Mouse (Mus musculus) forebrain, embryonic 12.5 days (tissue): ENCODE data around the gene Pgpep1l. TPM values are rescaled to one million over a fixed set of nuclear protein-coding genes. Genes with fewer than 3 reads are reported as not detected.
"Not testable (repeated sequence)": the region's sequence is repeated elsewhere in the genome, so short reads cannot be mapped to it uniquely, and the experiment has no call there.

Source experiments
- ATAC-seq: fragments of 200-750 bp; cut with Nextera tagmentation; 2 replicates; pipeline ENCODE4 v1.8.0; 2017; ENCODE audit warnings: moderate TSS enrichment; ENCODE audit not compliant: low FRiP score
- H3K27ac ChIP-seq: fragments of 300-500 bp; sonication (generic); 2 replicates; pipeline ENCODE4 v1.5.1; 2016; ENCODE audit warnings: mild to moderate bottlenecking
- H3K27me3 ChIP-seq: fragments of 300-500 bp; sonication (generic); 2 replicates; pipeline ENCODE4 v1.6.1; 2016; ENCODE audit warnings: mild to moderate bottlenecking
- H3K36me3 ChIP-seq: fragments of 300-500 bp; sonication (generic); replicated peaks from 2 replicates; pipeline ENCODE4 v1.6.1; 2016; ENCODE audit warnings: mild to moderate bottlenecking
- H3K4me1 ChIP-seq: fragments of 300-500 bp; sonication (generic); 2 replicates; pipeline ENCODE4 v1.6.1; 2016
- H3K4me2 ChIP-seq: fragments of 300-500 bp; sonication (generic); 2 replicates; pipeline ENCODE4 v1.6.1; 2016; ENCODE audit warnings: mild to moderate bottlenecking, moderate library complexity
- H3K4me3 ChIP-seq: fragments of 300-500 bp; sonication (generic); replicated peaks from 2 replicates; pipeline ENCODE4 v1.5.1; 2016; ENCODE audit warnings: mild to moderate bottlenecking
- H3K9ac ChIP-seq: fragments of 300-500 bp; sonication (generic); 2 replicates; pipeline ENCODE4 v1.6.1; 2016; ENCODE audit warnings: mild to moderate bottlenecking
- H3K9me3 ChIP-seq: fragments of 300-500 bp; sonication (generic); 2 replicates; pipeline ENCODE4 v1.6.1; 2016
- WGBS: fragments of 180-500 bp; shearing (Covaris S2); methylation state at CpG from one replicate; pipeline ENCODE4 v1.1.7; 2016; 5-methylcytosine and 5-hydroxymethylcytosine counted together
- polyA plus RNA-seq: library from polyadenylated mRNA; unstranded; fragments of >200 nt; fragmentation: Nextera tagmentation; extraction: Ambion mirVana; gene quantifications from 2 replicates; pipeline ENCODE4 v1.2.1, GENCODE M21; 2016

Gene Pgpep1l
- polyA plus RNA-seq, 1 experiment from 2014 or later: not detected

DNA sequence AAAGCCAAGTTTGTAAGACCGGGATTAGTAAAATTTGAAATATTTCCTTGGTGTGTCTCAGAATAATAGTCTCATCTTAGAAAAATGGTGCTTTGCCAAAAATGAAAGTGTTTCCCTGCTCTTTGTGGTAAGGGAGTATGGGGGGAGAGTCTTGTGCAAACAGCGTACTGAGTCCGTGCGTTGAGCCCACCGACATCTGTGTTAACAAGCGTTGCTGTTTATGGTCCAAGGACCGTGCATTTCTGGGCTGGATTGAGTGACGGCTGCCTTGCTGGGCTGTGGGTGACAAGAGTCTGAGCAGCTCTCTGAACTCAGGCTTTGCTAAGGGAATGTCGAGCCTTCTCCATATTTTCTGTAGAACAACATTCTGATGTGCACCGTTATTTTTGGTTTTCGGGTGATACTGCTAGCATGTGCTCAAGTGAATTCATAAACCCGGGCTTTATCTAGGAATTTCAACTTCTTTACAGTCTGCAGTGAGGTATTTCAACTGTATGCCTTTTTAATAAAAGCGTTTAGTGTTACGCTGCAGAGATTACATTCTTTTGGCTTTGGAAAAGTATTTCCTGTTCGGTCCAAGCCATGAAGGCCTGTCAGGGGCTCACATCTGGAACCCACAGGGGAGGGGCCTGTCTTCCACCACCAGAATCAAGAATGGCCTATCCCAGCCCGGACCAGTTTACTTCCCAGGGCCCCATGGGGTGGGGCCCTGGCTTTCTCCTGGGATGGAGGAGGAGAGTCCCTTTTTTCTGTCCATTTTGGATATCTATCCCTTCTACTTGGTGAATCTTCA is 30.2 kb upstream of the Pgpep1l start:
- no peak overlapping the region for H3K27ac ChIP-seq
- H3K9me3 ChIP-seq: no peaks in the 10 kb centered on the region
- H3K4me2 ChIP-seq: no peak overlapping the region
- H3K27me3 ChIP-seq: no peaks in the 10 kb centered on the region
- H3K4me3 ChIP-seq: no peak overlapping the region
- ATAC-seq: no peak
- H3K4me1 ChIP-seq: no peaks in the 10 kb centered on the region
- WGBS: 79% methylated on average over 16 of the region's 16 CpGs
- no peaks in the 10 kb centered on the region for H3K36me3 ChIP-seq
- H3K9ac ChIP-seq: no peak overlapping the region

DNA sequence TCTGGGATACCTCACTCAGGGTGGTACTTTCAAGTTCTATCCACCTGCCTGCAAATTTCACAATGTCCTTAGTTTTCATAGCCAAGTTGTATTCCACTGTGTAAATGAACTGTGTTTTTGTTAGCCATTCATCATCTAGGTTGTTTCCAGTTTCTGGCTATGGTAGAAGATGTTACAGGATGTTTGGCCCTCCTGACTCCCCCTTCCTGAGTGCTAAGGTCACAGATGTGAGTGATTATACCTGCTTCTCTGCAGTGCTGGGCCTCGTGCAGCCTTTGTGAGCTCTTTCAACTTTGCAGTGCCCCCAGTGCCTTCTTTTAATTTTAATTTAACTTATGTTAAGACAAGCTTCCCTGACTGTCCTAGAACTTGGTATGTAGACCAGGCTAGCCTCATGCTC is 27.6 kb upstream of the Pgpep1l start:
- Histone ChIP-seq H3K27me3 (no peaks in the 10 kb centered on the region), H3K4me3 (no peak overlapping the region), H3K4me2 (no peak overlapping the region), H3K36me3 (no peaks in the 10 kb centered on the region), H3K9me3 (no peaks in the 10 kb centered on the region), H3K4me1 (no peaks in the 10 kb centered on the region), H3K27ac (no peak overlapping the region), H3K9ac (no peak overlapping the region)
- no peak for ATAC-seq
- 79% methylated on average over 1 of the region's 1 CpGs for WGBS

DNA sequence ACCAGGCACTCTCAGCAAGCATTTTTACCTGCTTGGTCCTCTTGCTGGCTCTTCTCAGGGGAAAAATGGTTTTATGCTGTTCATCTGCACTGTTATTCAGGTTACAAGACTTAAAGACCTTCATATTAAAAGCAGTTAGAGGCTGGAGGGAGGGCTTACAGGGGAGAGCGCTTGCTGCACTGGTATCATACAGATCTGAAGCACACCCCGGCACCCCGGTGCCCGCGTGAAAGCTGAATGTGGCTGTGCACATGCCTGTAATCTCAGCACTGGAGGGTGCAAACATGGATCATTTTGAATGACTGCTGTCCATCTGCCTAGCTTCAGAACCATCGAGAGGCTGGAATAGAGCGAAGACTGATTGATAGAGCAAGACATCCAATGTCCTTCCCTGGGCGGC is 25.0 kb upstream of the Pgpep1l start:
- no peak overlapping the region for H3K9ac ChIP-seq
- WGBS: 91% methylated on average over 8 of the region's 8 CpGs
- H3K27ac ChIP-seq: no peak overlapping the region
- no peaks in the 10 kb centered on the region for H3K27me3 ChIP-seq
- H3K36me3 ChIP-seq: no peaks in the 10 kb centered on the region
- H3K4me2 ChIP-seq: no peak overlapping the region
- no peak for ATAC-seq
- H3K4me3 ChIP-seq: no peak overlapping the region
- H3K9me3 ChIP-seq: no peaks in the 10 kb centered on the region
- H3K4me1 ChIP-seq: no peaks in the 10 kb centered on the region

DNA sequence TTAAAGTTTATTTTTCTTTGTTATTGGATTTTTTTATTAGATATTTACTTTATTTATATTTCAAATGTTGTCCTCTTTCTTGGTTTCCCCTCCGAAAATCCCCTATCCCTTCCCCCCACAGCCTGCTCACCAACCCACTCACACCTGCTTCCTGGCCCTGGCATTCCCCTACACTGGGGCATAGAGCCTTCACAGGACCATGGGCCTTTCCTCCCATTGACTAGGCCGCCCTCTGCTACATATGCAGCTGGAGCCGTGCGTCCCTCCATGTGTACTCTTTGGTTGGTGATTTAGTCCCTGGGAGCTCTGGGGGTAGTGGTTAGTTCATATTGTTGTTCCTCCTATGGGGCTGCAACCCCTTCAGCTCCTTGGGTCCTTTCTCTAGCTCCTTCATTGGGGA is 24.0 kb upstream of the Pgpep1l start:
- not testable (repeated sequence) for H3K27me3 ChIP-seq, H3K9ac ChIP-seq, H3K4me3 ChIP-seq, H3K4me2 ChIP-seq, H3K9me3 ChIP-seq, H3K4me1 ChIP-seq, H3K36me3 ChIP-seq, ATAC-seq, H3K27ac ChIP-seq
- 81% methylated on average over 4 of the region's 4 CpGs for WGBS

DNA sequence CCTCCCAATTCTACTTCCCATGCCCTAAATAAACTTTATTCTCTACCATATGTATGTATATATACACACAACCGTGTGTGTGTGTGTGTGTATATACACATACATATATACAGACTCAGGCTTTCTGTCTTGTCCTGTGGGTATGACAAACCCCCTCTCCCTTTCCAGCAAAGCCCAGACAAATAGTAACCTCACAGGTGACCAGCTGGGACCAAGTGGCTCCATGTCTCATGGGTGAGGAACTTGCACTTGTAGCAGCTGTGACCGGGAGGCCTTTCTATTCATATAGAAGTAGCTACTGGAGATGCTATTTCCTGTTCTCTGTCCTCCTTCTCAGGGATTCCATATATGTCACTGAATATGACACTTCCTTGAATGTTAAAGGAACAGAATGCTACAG is 23.5 kb upstream of the Pgpep1l start:
- Histone ChIP-seq H3K27ac (no peak overlapping the region), H3K4me3 (no peak overlapping the region), H3K36me3 (no peaks in the 10 kb centered on the region), H3K9me3 (no peaks in the 10 kb centered on the region), H3K27me3 (no peaks in the 10 kb centered on the region), H3K9ac (no peak overlapping the region), H3K4me2 (no peak overlapping the region), H3K4me1 (no peaks in the 10 kb centered on the region)
- ATAC-seq: no peak
- WGBS: 78% methylated on average over 2 of the region's 2 CpGs

DNA sequence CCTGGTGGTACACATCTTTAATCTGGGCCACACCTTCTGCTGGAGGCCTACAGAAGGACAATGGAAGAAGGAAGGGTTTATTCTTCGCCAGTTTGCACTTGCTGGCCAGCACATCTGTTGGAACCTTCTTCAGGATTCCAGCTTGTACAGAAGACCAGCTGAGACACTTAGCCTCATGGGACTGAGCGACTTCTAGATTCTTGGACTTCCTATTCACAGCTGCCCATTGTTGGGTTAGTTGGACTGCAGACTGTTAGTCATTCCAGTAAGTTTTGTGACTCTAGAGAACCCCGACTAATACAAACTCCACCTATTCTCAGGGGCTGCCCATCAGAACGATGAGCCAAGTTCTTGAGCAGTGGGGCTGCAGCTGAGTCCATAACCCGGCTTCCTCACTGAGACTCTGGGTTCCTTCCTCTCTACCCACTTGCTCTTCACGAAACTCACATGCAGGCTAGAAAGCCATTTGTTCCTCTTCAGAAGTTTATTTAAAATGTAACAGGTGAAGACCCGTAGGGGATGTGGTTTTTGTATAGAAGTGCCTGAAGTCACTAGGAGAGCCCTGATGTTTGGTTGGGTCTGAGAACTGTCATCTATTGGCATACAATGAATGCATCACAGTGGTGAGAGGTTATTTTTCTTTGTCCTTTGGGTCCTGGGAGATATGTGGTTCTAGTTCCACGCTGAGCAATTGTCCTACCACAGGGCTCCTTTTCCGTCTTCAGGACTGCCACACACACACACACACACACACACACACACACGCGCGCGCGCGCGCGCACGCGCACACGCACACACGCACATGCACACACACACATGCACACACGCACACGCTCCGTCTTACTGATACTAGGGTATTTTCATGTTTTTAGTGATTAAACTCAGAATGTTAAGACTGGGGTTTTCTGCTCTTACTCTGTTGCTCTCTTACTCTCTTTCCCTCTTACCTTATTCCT is 22.8 kb upstream of the Pgpep1l start:
- Histone ChIP-seq H3K4me2 (no peak overlapping the region), H3K27me3 (no peaks in the 10 kb centered on the region), H3K36me3 (no peaks in the 10 kb centered on the region), H3K4me1 (no peaks in the 10 kb centered on the region), H3K9ac (no peak overlapping the region), H3K27ac (no peak overlapping the region), H3K9me3 (no peaks in the 10 kb centered on the region), H3K4me3 (no peak overlapping the region)
- no peak for ATAC-seq
- 93% methylated on average over 24 of the region's 24 CpGs for WGBS

DNA sequence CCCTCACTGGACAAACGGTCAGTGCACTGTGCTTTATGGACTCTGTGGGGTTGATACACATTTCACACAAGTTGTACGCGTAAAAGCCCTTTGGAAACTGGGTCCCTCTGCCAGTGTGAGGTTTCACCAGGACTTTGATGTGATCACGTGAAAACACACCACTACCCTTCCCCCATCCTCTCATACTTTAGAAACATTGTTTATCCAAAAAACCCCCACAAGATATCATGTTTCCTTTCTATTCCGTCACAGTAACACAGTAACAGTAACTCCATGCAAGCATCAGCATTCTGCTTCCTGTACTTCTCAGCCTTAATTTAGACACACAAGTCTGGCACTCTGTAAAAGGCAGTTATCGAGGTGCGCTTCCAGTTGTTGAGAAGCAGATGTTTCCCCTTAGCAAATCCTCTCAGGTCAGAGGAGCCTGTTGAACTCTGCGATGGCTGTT is 21.8 kb upstream of the Pgpep1l start:
- ATAC-seq: no peak
- H3K9ac ChIP-seq: no peak overlapping the region
- WGBS: 84% methylated on average over 8 of the region's 8 CpGs

DNA sequence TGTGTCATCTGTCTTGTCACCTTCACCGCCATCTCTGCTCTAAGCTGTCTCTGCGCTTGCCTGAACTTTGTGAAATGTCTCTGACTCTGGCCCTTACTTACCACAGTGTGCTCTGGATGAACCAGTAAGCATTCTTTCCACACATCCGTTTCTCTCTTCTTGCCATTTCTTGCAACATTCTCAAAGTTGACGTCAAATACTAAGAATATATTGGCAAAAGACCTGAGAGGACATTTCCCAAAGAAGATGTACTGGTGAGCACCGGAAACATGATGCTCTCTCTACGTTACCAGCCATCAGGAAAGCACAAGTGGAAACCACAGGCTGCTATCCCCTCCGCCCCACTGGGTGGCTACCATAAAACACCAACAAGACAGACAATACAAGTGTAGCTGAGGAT is 19.7 kb upstream of the Pgpep1l start:
- Histone ChIP-seq H3K4me1 (no peaks in the 10 kb centered on the region), H3K36me3 (no peaks in the 10 kb centered on the region), H3K4me3 (no peak overlapping the region), H3K9me3 (no peaks in the 10 kb centered on the region), H3K27me3 (peaks cover 10% of the 10 kb centered on the region), H3K4me2 (no peak overlapping the region), H3K27ac (no peak overlapping the region), H3K9ac (no peak overlapping the region)
- 92% methylated on average over 7 of the region's 7 CpGs for WGBS
- no peak for ATAC-seq

More for the DNA sequence above, 21.8 kb upstream of the Pgpep1l start:
- H3K27ac ChIP-seq: no peak overlapping the region
- H3K9me3 ChIP-seq: no peaks in the 10 kb centered on the region
- H3K4me3 ChIP-seq: no peak overlapping the region
- H3K27me3 ChIP-seq: no peaks in the 10 kb centered on the region
- H3K4me1 ChIP-seq: no peaks in the 10 kb centered on the region
- H3K4me2 ChIP-seq: no peak overlapping the region
- H3K36me3 ChIP-seq: no peaks in the 10 kb centered on the region

DNA sequence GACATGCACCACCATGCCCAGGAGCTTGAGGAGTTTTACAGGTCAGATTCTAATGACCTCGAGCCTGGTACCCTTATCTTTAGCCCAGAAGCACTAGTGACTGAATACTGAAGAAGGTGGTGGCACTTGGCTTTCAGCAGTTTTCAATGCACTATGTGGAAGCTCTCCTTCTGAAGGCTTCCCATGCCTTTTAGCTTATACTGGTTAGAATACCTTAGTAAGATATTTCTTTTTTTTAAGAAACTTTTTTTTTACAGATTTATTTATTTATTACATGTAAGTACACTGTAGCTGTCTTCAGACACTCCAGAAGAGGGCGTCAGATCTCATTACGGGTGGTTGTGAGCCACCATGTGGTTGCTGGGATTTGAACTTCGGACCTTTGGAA is 19.1 kb upstream of the Pgpep1l start:
- peaks cover 14% of the 10 kb centered on the region for H3K27me3 ChIP-seq
- not testable (repeated sequence) for ATAC-seq, H3K9ac ChIP-seq, H3K36me3 ChIP-seq, H3K4me1 ChIP-seq, H3K4me3 ChIP-seq, H3K9me3 ChIP-seq, H3K27ac ChIP-seq, H3K4me2 ChIP-seq
- WGBS: 91% methylated on average over 4 of the region's 4 CpGs

DNA sequence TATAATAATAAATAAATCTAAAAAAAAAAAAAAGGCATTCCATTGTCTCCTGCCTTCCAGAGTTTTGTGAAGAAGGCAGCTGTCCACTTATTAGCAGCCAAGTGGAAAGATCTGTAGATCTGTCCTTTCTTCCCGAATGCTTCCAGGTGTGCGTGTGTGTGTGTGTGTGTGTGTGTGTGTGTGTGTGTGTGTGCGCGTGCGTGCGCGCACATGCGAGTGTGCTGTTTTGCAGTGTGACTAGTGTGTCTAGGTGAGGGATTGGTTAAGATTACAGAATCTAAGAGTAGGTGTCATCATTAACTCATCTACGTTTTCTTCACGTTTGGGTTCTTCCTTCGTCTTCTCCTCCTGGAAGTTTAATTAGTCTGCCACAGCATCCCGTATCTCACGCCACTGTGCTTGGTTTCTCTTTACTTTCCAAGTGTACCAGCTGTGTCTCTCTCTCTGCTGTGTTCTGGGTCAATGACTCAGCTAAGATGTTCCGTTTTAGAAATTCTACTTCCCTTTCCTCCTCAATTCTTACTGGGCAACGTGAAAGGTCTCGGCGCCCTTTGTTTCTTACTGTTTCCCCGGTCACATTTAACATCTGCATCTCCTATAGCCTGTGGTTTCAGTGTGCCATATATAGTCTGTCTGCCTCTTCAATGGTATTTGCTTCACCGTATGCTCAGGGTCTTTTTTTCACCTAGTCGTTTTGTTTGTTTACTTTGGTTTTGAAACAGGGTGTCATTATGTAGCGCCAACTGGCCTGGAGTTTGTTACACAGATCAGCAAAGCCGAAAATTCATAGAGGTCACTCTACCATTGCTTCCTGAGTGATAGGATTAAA is 18.5 kb upstream of the Pgpep1l start:
- H3K9ac ChIP-seq: no peak overlapping the region
- H3K27me3 ChIP-seq: peaks cover 14% of the 10 kb centered on the region
- no peaks in the 10 kb centered on the region for H3K4me1 ChIP-seq
- H3K4me3 ChIP-seq: no peak overlapping the region
- H3K36me3 ChIP-seq: no peaks in the 10 kb centered on the region
- H3K27ac ChIP-seq: no peak overlapping the region
- no peak overlapping the region for H3K4me2 ChIP-seq
- ATAC-seq: no peak
- H3K9me3 ChIP-seq: no peaks in the 10 kb centered on the region
- WGBS: 92% methylated on average over 22 of the region's 22 CpGs

DNA sequence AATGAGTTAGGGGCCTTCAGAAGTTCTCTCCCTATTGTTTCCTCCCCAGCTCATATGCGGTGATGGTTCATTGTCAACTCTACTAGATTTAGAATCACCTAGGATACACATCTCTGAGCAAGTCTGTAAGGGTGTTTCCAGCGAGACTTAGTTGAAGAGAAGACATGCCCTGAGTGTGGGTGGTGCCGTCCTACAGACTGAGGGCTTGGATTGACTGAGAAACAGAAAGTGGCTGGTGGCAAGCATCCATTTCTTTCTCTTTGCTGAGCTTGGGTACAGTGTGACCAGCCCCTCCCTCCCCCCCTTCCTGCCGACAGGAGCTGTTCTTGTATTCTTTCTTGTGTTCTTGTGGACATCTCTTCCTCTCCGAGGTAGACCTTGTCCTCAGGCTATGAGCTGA is 17.3 kb upstream of the Pgpep1l start:
- 81% methylated on average over 5 of the region's 5 CpGs for WGBS
- no peak for ATAC-seq
- no peak overlapping the region for H3K4me2 ChIP-seq
- H3K4me3 ChIP-seq: no peak overlapping the region
- H3K27ac ChIP-seq: no peak overlapping the region
- H3K4me1 ChIP-seq: peaks cover 2% of the 10 kb centered on the region
- H3K9ac ChIP-seq: no peak overlapping the region
- no peaks in the 10 kb centered on the region for H3K36me3 ChIP-seq
- no peaks in the 10 kb centered on the region for H3K9me3 ChIP-seq
- peaks cover 23% of the 10 kb centered on the region for H3K27me3 ChIP-seq

DNA sequence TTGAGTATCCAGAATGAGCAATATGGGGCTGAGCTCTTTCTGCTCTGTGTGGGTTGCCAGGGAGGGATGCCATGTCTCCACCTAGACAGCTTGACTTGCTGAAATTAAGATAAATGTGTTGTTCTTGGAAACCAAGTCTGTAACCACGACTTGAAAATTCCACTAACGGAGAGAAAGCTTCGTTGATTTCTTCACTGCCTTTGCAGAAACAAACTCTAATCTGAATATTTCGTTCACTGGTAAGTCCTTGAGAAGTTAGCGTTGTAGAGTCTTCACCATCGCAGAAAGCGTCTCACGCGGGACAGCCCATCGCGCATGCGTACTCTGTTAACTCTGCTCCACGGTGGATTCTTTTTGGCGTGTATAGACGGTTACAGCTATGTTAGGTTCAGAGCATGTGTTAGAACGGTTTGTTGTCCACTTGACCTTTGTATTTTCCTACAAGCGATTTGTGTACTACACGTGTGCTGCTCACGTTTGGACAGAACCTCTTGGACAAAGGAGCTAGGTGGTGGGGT is 16.4 kb upstream of the Pgpep1l start:
- peaks cover 9% of the 10 kb centered on the region for H3K4me1 ChIP-seq
- H3K9ac ChIP-seq: no peak overlapping the region
- WGBS: 95% methylated on average over 19 of the region's 19 CpGs
- H3K27me3 ChIP-seq: peaks cover 30% of the 10 kb centered on the region
- no peak overlapping the region for H3K4me2 ChIP-seq
- no peak overlapping the region for H3K4me3 ChIP-seq
- ATAC-seq: no peak
- H3K36me3 ChIP-seq: no peaks in the 10 kb centered on the region
- no peaks in the 10 kb centered on the region for H3K9me3 ChIP-seq
- no peak overlapping the region for H3K27ac ChIP-seq
